Mouse (Mus musculus) forebrain, embryonic 11.5 days (tissue): ENCODE measurements at regions not wholly inside any gene's neighbourhood (a gene's known extent, or its start where the extent isn't known, plus 50 kb on each side); places are given as distances from the start of the nearest gene placed in this dataset.

Experiments
- ATAC-seq: fragments of 200-750 bp; cut with Nextera tagmentation; replicated peaks from 2 replicates; pipeline ENCODE4 v1.8.0; 2017; ENCODE audit warnings: moderate TSS enrichment; ENCODE audit not compliant: low FRiP score
- DNase-seq: peaks from one replicate; pipeline ENCODE4 v3.0.0-alpha.2; 2017; ENCODE audit warnings: low spot score
- H3K27ac ChIP-seq: fragments of 300-500 bp; sonication (generic); 2 replicates; pipeline ENCODE4 v1.5.1; 2014; ENCODE audit warnings: low read depth, low read length
- H3K27me3 ChIP-seq: fragments of 300-500 bp; sonication (generic); 2 replicates; pipeline ENCODE4 v1.6.1; 2014; ENCODE audit warnings: mild to moderate bottlenecking, low read length, mixed read lengths; ENCODE audit not compliant: control insufficient read depth, insufficient read depth
- H3K36me3 ChIP-seq: fragments of 300-500 bp; sonication (generic); 2 replicates; pipeline ENCODE4 v1.6.1; 2014; ENCODE audit warnings: mild to moderate bottlenecking, low read length, moderate library complexity, mixed read lengths; ENCODE audit not compliant: control insufficient read depth, insufficient read depth
- H3K4me1 ChIP-seq: fragments of 300-500 bp; sonication (generic); replicated peaks from 2 replicates; pipeline ENCODE4 v1.6.1; 2014; ENCODE audit warnings: low read length, mixed read lengths; ENCODE audit not compliant: control insufficient read depth, insufficient read depth
- H3K4me2 ChIP-seq: fragments of 300-500 bp; sonication (generic); 2 replicates; pipeline ENCODE4 v1.6.1; 2014; ENCODE audit warnings: low read depth, mild to moderate bottlenecking, low read length, moderate library complexity, mixed read lengths; ENCODE audit not compliant: severe bottlenecking
- H3K4me3 ChIP-seq: fragments of 300-500 bp; sonication (generic); 2 replicates; pipeline ENCODE4 v1.5.1; 2014; ENCODE audit warnings: low read depth, low read length
- H3K9ac ChIP-seq: fragments of 300-500 bp; sonication (generic); 2 replicates; pipeline ENCODE4 v1.6.1; 2014; ENCODE audit warnings: low read length
- H3K9me3 ChIP-seq: fragments of 300-500 bp; sonication (generic); 2 replicates; pipeline ENCODE4 v1.6.1; 2016; ENCODE audit warnings: low read length, mixed read lengths; ENCODE audit not compliant: control insufficient read depth
- WGBS: fragments of 180-500 bp; shearing (Covaris S2); extraction: QIAGEN DNeasy Blood & Tissue Kit; methylation state at CpG from one replicate; pipeline ENCODE4 v1.1.7; 2014; 5-methylcytosine and 5-hydroxymethylcytosine counted together

DNA sequence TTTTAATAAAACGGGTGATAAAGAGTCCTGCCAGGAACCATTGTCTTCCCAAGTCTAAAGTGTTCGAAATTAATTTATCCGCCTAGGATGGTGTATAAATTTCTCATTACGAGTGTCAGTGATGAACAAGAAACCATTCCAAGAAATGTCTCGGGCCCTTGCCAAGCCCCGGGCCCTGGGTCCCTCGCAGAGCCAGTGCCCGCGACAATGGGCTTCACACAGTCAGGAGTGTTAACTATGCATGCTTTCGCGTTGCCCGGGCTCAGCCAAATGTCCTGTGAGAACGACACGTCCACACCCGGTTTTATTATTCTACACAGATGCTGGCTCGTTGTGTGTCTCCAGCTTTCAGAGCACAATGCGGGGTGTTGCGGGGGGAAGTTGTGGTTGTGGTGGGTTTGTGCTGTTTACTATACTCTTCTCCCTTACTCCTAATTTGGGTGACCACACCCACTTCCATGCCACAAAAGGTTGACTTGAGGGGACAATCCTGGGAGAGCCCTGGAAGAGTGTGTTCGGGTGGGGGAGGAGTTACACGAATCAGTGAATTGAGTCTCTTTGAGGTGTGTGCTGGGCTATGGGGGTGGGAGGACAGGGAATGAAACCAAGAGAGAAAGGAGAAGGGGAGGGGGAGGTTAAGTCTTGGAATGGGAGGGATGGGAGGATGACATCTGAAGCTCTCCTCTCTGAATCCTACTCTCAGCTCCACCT is 166.5 kb downstream of the Inhbb start:
- 88% methylated on average over 20 of the region's 20 CpGs for WGBS
- H3K27ac ChIP-seq: no peak overlapping the region
- DNase-seq: no peak

DNA sequence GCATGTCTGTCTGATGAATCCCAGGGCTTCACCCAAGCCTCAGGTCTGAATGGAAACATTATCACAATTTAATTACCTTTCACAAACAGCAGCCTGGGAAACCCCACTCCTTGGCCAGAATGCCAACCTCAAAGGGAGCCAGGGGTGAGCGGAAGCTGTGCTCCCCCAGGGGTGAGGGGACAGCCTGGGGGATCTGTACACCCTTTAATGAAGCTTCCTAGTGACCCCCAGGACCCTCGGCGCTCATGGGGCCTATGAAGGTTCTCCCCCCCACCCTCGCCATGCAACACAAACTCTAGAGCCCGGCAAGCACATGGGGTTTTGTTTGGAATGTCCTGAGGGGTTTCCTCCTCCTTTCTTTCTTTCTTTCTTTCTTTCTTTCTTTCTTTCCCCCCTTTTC is 167.1 kb downstream of the Inhbb start:
- DNase-seq (no peak), ATAC-seq (no peak)
- Histone ChIP-seq H3K36me3 (no peaks in the 10 kb centered on the region), H3K4me3 (no peak overlapping the region), H3K4me2 (no peak overlapping the region), H3K9ac (no peak overlapping the region), H3K4me1 (no peaks in the 10 kb centered on the region), H3K27ac (no peak overlapping the region), H3K27me3 (no peaks in the 10 kb centered on the region), H3K9me3 (no peaks in the 10 kb centered on the region)
- 77% methylated on average over 5 of the region's 5 CpGs for WGBS

More for the DNA sequence above, 166.5 kb downstream of the Inhbb start:
- Histone ChIP-seq H3K36me3 (no peaks in the 10 kb centered on the region), H3K9ac (no peak overlapping the region), H3K4me3 (no peak overlapping the region), H3K4me2 (no peak overlapping the region), H3K9me3 (no peaks in the 10 kb centered on the region), H3K4me1 (no peaks in the 10 kb centered on the region), H3K27me3 (no peaks in the 10 kb centered on the region)
- ATAC-seq: 0 out of 2 replicates have a peak, but pooled peaks have one; percentile 36

DNA sequence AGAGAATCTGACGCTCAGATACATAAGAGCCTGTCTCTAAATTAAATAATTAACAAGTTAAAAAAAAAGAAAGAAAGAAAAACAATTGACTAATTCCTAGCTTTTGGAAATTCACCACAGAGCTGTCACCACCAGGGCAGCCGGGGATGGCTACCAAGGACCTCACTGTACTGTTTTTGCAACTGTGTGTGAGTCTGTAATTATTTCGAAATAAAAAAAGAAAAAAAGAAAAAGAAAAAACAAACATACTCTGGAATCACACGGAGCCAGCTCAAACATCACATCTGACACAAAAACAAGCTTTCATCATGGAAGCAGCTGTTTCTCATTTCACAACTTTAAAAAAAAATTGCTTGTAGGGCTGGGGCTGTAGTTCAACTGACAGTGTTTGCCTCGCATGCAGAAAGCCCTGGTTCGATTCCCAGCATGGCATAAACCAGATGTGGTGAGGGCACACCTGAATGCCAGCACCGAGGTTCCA is 168.6 kb downstream of the Inhbb start:
- H3K9ac ChIP-seq: no peak overlapping the region
- ATAC-seq: no peak
- no peaks in the 10 kb centered on the region for H3K9me3 ChIP-seq
- H3K4me2 ChIP-seq: no peak overlapping the region
- no peak overlapping the region for H3K27ac ChIP-seq
- H3K4me1 ChIP-seq: no peaks in the 10 kb centered on the region
- 72% methylated on average over 7 of the region's 7 CpGs for WGBS
- no peaks in the 10 kb centered on the region for H3K27me3 ChIP-seq
- H3K4me3 ChIP-seq: no peak overlapping the region
- DNase-seq: no peak
- H3K36me3 ChIP-seq: no peaks in the 10 kb centered on the region

DNA sequence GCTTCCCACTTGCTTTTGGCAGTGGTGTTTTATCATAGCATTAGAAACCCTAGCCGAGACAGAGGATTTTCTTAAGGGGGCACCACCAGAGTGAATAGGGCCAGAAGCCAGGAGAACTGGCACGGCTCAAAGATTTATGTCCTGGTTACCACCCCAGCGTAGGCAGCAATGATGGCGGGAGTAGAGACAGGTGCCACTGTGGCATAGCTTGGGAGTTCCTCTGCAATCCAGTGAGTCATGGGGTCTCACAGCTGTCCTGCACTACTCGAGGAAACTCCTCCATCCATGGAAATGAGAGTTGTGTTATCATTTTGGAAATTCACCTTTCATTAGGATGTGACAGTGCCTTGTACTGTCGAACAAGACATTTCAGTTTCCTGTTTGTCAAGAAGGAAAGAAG is 169.6 kb downstream of the Inhbb start:
- H3K9me3 ChIP-seq: no peaks in the 10 kb centered on the region
- H3K4me3 ChIP-seq: no peak overlapping the region
- no peak overlapping the region for H3K27ac ChIP-seq
- H3K4me2 ChIP-seq: no peak overlapping the region
- H3K4me1 ChIP-seq: no peaks in the 10 kb centered on the region
- ATAC-seq (no peak), DNase-seq (no peak)
- no peaks in the 10 kb centered on the region for H3K36me3 ChIP-seq
- whole genome bisulfite sequencing: 92% methylated on average over 6 of the region's 6 CpGs
- H3K27me3 ChIP-seq: no peaks in the 10 kb centered on the region
- H3K9ac ChIP-seq: no peak overlapping the region

DNA sequence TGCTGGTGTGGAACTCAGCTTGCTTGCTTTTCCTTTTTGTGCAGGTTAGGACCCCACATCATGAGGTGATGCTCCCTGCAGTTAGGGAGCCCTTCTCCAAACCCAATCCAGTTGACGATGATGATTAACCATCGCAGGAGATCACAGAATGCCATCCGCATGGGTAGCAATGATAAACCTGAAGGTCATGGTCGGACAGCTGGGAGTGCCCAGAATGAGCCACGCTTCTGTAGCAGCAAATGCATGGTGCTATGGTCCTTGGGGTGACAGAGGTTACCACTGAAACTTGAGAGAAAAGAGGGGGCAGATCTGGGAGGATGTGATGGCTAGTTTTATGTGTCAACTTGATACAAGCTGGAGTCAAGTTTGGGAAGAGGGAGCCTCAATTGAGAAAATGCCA is 170.3 kb downstream of the Inhbb start:
- ATAC-seq: no peak

DNA sequence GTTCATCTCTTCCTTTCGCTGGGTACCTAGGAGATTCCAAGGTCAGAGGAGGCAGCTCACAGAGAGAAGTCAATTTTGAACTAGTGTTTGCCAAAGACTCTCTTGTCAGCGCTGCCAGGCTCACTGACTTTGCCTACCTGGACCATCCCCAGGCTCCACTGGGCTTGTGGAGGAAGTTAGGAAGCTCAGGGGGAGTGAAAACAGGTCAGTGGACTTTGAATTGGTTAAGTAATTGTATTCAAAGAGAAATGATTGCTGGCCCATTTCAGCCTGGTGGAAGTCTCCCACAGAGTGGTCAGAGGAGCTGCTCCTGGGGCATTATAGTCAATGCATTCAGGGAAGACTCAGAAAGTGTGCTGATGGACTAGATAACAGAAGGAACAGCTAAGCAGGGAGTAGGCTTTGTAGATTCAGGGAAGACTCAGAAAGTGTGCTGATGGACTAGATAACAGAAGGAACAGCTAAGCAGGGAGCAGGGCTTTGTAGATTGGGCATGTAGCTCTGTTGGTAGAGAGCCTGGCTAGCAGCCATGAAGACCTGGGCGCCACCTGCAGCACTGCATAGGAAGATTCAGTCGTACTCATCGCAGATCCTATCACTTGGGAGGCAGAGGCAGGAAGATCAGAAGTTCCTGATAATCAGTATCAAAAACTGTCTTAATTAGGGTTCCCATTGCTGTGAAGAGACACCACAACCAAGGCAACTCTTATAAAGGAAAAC is 173.1 kb downstream of the Inhbb start:
- Histone ChIP-seq H3K4me1 (no peaks in the 10 kb centered on the region), H3K27me3 (no peaks in the 10 kb centered on the region), H3K9me3 (no peaks in the 10 kb centered on the region), H3K4me3 (no peak overlapping the region), H3K9ac (no peak overlapping the region), H3K4me2 (no peak overlapping the region), H3K27ac (no peak overlapping the region), H3K36me3 (no peaks in the 10 kb centered on the region)
- no peak for DNase-seq
- ATAC-seq: no peak
- 85% methylated on average over 5 of the region's 5 CpGs for WGBS

More for the DNA sequence above, 170.3 kb downstream of the Inhbb start:
- Histone ChIP-seq H3K9ac (no peak overlapping the region), H3K4me3 (no peak overlapping the region), H3K27me3 (no peaks in the 10 kb centered on the region), H3K4me1 (no peaks in the 10 kb centered on the region), H3K9me3 (no peaks in the 10 kb centered on the region), H3K27ac (no peak overlapping the region), H3K36me3 (no peaks in the 10 kb centered on the region), H3K4me2 (no peak overlapping the region)
- DNase-seq: no peak
- 92% methylated on average over 5 of the region's 5 CpGs for WGBS

DNA sequence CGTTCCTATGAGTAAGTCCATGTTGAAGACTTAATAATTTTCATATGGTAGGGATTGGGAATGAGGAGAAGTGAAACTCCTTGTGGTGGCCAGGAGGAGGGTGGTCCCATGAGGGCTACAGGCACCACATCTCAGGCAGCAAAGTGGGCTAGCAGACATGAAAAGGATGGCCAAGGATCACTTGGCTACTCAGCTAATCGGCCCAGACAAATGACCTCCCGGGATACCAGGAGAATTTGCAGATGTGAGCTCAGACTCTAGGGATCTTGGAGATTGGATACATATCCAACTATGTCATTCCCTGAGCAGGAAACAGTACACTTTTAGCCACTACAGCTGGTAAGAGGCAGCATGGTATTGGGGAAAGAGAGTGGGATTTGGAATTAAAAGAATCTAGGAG is 174.9 kb downstream of the Inhbb start:
- no peak overlapping the region for H3K9ac ChIP-seq
- H3K4me3 ChIP-seq: no peak overlapping the region
- no peak overlapping the region for H3K4me2 ChIP-seq
- no peak overlapping the region for H3K27ac ChIP-seq
- no peak for DNase-seq
- H3K9me3 ChIP-seq: no peaks in the 10 kb centered on the region
- H3K27me3 ChIP-seq: no peaks in the 10 kb centered on the region
- H3K36me3 ChIP-seq: no peaks in the 10 kb centered on the region
- WGBS: 81% methylated on average over 3 of the region's 3 CpGs
- ATAC-seq: no peak
- H3K4me1 ChIP-seq: no peaks in the 10 kb centered on the region

DNA sequence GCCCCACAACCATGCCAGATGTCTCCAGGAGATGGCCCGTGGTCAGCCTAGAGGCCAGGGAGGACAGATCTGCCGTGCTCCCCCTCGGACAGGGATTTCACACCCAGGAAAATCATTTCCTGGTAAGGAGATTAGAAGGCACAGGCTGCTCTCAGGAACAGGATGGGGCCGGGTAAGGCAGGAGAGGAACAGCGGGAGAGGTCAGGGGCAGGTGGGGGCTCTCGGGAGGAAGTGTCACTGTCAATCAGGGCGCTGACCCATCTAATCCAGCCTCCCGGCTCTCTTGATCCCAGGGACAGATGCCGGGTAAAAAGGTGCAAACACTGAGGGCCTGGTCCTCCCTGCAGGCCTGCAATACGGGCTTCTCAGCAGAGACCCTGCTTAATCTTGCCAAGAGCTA is 183.6 kb downstream of the Inhbb start:
- WGBS: 46% methylated on average over 10 of the region's 10 CpGs
- no peaks in the 10 kb centered on the region for H3K4me1 ChIP-seq
- H3K27ac ChIP-seq: no peak overlapping the region
- ATAC-seq (no peak), DNase-seq (no peak)
- H3K27me3 ChIP-seq: no peaks in the 10 kb centered on the region
- H3K36me3 ChIP-seq: no peaks in the 10 kb centered on the region
- H3K4me2 ChIP-seq: no peak overlapping the region
- H3K9ac ChIP-seq: no peak overlapping the region
- no peaks in the 10 kb centered on the region for H3K9me3 ChIP-seq
- no peak overlapping the region for H3K4me3 ChIP-seq

DNA sequence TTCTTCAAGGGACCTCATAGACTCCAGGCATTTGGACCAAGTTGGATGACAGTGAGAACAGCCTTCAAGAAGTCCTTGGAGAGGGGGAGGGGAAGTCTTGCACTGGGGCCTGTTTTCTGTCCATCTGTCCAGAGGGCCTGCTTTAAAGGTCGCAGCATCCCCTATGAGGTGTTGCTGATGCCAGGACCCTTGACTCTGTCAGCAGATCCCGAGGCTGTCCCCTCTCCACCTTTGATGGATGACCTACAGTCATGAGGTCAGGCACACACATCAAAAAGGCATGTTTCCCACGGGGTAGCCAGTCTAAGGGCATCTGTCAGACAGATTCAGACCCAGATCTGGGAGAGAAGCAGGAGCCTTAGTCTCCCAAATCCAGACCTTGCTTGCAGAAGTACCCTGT is 183.4 kb upstream of the Gli2 start:
- WGBS: 71% methylated on average over 3 of the region's 3 CpGs

More for the DNA sequence above, 183.4 kb upstream of the Gli2 start:
- Histone ChIP-seq H3K9me3 (no peaks in the 10 kb centered on the region; the same call in 1 of the 2 replicates), H3K36me3 (no peaks in the 10 kb centered on the region), H3K4me3 (no peak overlapping the region), H3K4me2 (no peak overlapping the region), H3K27me3 (no peaks in the 10 kb centered on the region), H3K9ac (no peak overlapping the region), H3K4me1 (no peaks in the 10 kb centered on the region), H3K27ac (no peak overlapping the region)
- no peak for DNase-seq
- ATAC-seq: no peak
